Mouse (Mus musculus): ENCODE measurements at regions not wholly inside any gene's neighbourhood (a gene's known extent, or its start where the extent isn't known, plus 50 kb on each side); places are given as distances from the start of the nearest gene placed in this dataset.

GRCm38 (mm10) chr13:57115936-57116335, 220.1 kb upstream of the Trpc7 start:
- no peak for TF ChIP-seq CTCF (IDR thresholded peaks at IDR 0.05; ENCODE audit: control insufficient read depth, insufficient read depth, insufficient read length)
- TF ChIP-seq MYOG (IDR thresholded peaks at IDR 0.05; ENCODE audit: control insufficient read depth, extremely low read depth, insufficient read length), result no peak
- no peak for TF ChIP-seq MAX (IDR thresholded peaks at IDR 0.05)
- TF ChIP-seq USF1 (IDR thresholded peaks at IDR 0.05; ENCODE audit: low read depth), result no peak
- no peak for TF ChIP-seq FOSL1 (IDR thresholded peaks at IDR 0.05; ENCODE audit: insufficient read depth, low read length, poor library complexity, severe bottlenecking)
- TF ChIP-seq MYOD1 (IDR thresholded peaks at IDR 0.05; ENCODE audit: control insufficient read depth, insufficient read length, low read depth), result no peak
- TF ChIP-seq CEBPB (IDR thresholded peaks at IDR 0.05; ENCODE audit: low read depth), result no peak
